Mouse (Mus musculus) retina, postnatal 1 day (tissue): ENCODE data around the gene Pam.

Source experiments
- DNase-seq: peaks from one replicate; pipeline ENCODE4 v3.0.0-alpha.2; 2012

Pam gene

GRCm38 (mm10) chr1:98095246-98095990 is at the start of gene Pam:
Pam (minus strand) TSS chr1:98095646.
- DNase-seq, result peak; percentile 89

- DNase-seq, result no peak
These were observed 49.4 kb upstream of the Pam start for GRCm38 (mm10) chr1:98144845-98145244.

DNA sequence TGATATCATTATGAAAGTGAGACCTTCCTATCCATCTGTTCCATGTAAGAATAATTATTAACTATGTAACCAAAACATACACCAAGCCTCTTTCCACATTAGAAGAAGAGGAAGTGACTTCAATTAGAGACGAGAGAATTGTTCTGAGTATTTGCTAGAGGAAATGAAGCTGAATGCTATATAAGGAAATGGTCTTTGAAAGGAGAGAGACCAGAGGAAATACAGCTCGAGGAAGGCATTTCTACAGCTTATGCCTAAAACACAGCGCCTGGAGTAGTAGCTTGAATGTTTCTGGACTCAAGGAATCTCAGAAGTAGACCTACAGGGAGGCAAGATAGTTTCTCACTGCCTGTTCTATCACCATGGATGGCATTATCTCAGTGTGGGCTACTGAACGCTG is 35.8 kb upstream of the Pam start:
- DNase-seq, result no peak

GRCm38 (mm10) chr1:98129561-98130347 is 34.3 kb upstream of the Pam start:
- DNase-seq, result no peak

DNA sequence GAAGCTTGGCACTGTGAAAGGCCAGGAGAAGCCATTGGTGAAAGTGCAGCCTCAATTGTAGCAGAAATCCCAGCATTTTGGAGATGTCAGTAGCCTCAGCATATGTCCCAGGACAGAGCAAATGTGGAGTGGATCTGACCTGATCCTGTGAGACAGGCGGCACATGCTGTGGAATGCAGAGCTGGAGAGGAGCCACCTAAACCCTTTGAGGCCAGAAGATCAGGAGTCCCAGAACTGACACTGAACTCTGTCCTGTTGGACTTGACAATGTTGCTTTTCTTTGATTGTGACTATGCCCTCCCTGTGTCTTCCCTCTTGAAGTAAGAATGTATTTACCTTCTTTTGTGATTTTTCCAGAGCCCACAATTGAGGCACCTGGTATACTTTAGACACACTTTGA is 33.7 kb upstream of the Pam start:
- no peak for DNase-seq

- DNase-seq, result no peak
These were observed 33.1 kb upstream of the Pam start for GRCm38 (mm10) chr1:98128338-98129096.

DNA sequence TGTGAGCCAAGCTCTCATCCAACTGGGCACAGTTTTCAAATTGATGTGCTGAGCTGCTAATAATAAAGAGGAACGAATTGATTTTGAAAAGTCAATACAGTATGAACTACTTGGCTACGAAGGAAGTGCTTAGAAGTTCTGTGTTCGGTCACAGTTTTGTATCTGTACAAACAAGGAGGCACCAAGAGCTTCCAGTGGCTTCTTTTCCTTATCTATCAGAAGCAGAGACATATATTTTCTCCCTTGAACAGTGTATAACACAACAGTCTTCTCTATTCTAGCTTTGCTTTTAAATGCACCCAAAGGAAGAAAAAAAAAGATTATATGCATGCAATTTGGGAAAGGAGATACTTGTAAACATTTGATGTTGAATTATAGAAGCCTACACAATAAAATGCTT is 30.8 kb upstream of the Pam start:
- no peak for DNase-seq

DNA sequence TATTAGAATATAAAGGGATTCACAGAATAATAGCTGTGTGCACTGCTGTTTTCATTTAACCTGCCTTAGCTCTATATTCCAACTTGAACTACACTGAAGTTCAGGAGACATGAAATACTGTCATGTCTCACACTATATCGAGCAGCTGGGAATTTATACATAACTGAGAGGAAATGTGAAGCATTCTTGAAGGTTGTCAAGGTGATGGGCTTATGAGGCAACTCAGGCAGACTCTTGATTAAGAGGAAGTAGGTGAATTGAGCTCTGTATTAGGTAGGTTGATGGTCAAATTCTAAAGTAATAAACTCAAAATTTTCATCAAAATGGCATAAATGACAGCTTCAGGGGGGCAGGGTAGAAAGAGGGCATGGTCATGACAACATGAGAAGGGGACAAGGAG is 29.3 kb upstream of the Pam start:
- no peak for DNase-seq

DNA sequence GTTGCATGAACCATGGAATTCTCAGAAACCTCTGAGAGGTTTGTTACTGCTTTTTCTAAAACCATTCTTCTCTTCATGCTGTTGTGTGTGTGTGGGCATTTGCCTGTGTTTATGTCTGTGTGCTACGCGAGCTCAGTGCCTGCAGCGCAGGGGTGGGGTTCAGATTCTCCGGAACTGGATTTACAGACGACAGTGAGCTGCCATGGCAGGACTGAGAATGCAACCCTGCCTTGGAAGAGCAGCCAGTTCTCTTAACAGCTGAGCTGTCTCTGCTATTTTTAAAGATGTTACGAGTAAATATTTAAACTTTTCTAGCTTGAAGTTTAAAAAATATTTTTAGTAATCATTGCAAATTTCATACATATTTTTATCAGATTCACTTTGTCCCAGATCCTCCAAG is 24.1 kb upstream of the Pam start:
- DNase-seq, result no peak

DNA sequence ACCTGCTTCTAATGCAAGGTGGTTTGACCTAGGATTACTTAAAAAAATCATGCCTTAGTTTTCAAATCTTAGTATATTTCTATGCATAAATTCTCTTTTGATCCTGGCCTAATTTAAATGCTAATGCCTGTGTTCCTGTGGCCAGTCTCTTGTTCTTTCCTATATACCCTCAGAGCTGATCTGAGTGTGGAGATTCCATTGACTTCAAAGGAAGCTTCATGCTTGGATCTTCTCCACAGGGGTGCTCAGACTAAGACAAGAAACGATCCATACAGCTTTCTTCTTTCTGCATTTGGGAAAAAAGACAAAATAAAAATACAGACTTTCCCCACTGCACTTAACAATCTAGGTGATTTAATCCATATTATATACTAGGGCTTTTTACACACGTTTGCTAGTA is 12.2 kb upstream of the Pam start:
- no peak for DNase-seq

- no peak for DNase-seq
These were observed 4.0 kb upstream of the Pam start for GRCm38 (mm10) chr1:98099441-98099840.

DNA sequence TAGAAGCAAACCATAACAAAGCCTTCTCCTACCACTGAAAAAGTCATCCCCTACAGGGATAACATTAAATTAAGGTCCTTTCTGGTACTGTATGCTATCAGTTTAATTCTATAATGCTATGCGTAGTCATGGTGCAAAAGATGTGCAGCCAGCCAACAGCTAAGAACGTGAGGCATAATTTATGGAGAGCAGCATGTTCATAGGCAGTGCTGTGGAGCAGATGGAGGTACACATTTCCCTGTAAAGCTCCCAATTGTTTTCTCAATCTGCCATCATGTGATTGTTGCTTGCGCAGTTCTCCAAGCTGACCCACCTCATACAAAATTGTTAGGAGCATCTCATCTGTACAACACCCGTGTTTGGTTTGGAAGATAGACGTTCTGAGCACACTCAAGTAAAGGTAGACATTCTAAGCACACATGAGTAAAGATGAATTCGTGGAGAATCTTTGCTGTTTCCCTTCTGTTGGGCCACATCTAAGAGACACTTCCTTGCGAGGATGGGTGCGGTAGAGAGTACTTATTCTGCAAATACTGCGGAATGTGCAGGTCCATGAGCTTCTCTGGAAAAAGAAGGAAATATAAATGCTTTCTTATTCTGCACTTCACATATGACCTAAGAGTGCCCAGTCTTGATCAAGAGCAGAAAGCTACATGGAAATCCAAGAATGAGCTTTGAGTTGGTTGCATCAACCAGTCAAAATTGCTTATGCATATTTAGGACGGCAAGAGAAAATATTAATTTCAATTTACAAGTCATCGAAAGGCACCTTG is 2.7 kb upstream of the Pam start:
- no peak for DNase-seq

- DNase-seq, result no peak
These were observed 1.0 kb upstream of the Pam start for GRCm38 (mm10) chr1:98096396-98096935.

DNA sequence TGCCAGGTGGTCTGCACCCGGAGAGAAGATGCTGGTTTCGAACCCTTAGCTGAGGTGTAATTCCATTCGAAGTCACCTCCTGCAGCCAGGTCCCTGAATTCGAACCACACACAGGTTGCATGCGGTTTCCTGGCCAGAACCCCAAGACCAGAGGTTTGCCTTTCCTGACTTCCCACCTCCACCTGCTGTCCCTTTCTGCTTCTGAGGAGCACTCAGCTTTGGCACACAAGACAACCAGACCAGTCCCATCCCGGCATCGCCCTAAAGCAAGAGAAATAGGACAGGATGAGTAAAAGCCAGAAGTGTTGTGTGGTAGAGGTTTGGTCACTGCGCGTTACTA is 515 bp upstream of the Pam start:
- no peak for DNase-seq

DNA sequence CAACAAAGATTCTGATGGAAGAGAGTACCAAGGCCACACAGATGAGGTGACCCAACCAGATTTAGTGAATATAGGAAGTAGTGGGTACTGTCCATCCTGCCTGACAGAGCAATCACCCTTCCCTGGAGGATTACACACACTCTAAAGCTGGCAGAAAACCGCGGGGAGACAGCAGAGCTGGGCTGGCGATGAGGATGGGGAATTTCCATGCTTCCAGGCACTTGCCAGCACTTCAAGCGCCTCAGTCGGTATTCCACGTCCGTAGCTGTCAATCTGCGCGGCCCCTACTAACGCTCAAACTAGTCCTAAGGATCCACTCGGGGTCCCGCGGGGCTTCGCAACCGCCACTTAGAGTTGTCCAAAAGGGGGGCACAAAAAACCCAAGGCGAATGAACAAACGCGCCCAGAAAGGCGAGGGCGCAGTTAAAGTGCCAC is 618 bp downstream of the Pam start:
- DNase-seq, result no peak

- DNase-seq, result no peak
These were observed 6.0 kb downstream of the Pam start for GRCm38 (mm10) chr1:98089336-98089975.

DNA sequence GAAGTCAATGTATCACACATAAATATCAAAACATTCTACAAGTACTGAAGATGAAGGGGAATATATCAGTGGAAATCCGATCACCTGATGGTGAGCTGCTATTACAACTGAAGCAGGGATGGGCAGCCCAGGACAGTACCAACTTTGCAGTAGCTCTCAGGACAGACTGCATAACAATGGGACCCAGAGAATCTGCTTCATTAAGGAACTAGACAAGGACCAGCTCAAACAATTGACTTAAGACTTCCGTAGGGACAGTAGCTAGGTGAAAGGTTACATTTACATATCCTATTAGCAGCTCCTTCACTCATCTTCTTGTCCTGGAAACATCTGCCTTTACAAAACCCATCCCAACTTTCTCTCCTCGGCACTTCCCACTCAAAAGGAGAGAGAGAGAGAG is 9.0 kb downstream of the Pam start:
- DNase-seq, result no peak

- no peak for DNase-seq
These were observed 10.7 kb downstream of the Pam start for GRCm38 (mm10) chr1:98084596-98085274.

DNA sequence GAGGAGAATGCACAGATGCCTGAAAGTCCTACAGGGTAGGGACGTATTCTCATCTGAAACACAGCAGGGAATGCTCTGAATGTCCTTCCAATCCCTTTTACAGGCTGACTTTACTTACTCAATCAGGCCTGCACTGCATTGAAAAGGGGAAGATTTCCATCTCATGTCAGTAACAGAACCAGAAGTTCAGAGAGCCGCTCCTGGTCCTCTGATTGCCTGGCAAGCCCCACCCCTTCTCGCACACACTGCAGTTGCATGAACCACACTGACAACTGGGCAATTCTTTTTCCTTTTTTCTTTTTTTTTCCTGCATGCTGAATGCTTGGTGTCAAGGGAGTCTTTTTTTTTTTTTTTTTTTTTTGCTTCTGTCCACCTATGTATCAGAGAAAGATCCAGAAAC is 11.9 kb downstream of the Pam start:
- peak; percentile 10 for DNase-seq

GRCm38 (mm10) chr1:98082988-98083387 is 12.5 kb downstream of the Pam start:
- peak; percentile 71 for DNase-seq

DNA sequence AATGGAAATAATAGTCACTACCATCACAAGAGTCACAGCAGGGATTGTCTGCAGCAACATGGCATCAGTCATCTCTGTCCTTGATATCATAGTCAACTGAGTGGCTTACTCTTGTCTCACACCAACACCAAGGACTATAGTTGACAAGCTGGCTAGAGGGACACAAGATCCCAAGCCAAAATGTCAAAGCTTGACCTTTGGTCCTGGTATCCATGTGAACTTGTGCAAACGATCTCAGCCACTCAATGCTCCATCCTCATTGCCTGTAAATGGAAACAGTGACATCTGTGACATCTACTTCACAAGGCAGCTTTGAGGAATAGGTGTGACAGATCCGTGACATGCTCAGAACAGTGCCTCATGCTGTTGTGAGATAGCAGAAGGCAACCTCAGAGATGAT is 15.0 kb downstream of the Pam start:
- DNase-seq, result no peak

GRCm38 (mm10) chr1:98079640-98080039 is 15.8 kb downstream of the Pam start:
- DNase-seq, result no peak
